Mouse (Mus musculus) c-Kit-positive CD71-positive TER-119-negative erythroid progenitor cells, embryonic 14.5 days (primary cell): ENCODE results near the gene Olfr943.

Source experiments
- DNase-seq: peaks from one replicate; pipeline ENCODE4 v3.0.0-alpha.2; 2013; ENCODE audit warnings: low read depth

Olfr943 gene

DNA sequence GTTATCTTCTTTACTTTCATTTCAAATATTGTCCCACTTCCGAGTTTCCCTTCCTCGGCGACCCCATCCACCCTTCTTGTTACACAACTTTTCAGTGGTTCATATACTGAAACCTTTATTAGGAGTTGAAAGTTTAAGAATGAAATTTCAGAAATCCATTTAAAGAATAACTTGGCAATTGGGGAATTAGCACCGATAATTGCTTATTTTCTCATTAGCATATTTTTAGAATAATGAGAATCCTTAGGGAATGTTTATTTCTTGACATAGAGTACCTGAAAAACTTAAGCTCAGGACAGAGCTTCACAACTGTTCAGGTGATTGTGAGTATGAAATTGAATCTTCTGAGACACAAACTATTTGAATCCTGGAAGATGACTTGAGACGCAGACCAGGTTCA lies at the start of gene Olfr943:
TSS of gene Olfr943 (plus strand) at position 301 of the 400 bp plus-strand sequence.
- no peak for DNase-seq

DNA sequence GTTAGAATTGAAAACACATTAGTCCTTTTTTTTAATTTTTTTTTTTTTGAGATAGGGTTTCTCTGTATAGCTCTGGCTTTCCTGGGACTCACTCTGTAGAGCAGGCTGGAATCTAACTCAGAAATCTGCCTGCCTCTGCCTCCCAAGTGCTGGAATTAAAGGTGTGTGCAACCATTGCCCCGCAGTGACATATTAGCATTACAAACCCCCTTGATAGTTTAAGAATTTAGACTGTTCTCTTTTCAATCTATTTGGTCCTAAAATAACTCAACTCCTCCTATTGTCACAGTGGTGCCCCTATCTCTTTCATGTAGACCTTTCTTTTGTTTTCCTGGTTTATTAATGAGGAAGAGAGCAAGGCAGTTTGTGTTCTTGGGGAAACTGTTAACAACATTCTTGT lies 38.8 kb upstream of the Olfr943 start:
- no peak for DNase-seq

DNA sequence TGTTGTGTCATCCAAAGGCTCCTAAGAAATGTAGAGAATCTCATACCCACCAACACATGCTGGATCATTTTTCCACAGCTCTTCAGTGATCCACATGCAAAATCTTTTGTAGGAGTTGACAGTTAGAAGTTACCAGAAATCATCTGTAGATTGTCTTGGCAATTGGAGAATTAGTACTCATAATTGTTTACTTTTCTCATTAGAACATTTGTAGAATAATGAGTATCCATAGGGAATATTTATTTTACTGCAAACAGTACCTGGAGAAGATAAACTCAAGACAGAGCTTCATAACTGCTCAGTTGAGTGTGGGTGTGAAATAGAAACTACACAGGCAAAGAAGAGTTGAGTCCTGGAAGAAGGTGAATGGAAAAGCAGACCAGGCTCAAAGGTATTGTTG lies 38.3 kb upstream of the Olfr943 start, which contains the start of gene Olfr27:
TSS of gene Olfr27 (plus strand) at position 301 of the 400 bp plus-strand sequence.
- no peak for DNase-seq

DNA sequence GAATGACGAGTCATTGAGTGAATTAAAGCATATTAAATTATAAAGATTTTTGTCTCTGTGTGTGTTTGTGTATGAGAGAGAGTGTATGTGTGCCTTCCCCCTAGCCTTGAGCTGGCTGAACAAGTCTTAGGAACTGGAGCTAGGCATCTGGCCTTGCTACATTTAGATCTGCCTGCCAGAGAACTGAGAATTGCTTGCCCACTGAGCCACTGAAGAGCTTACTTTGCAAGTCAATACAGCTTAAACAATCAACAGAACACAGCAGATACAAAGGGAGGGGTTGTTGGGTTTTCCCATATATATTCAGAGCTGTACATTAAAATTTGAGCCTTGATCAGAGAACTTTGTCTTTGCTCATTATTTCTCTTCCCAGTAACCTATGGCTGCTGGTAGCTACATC lies 13.7 kb upstream of the Olfr943 start:
- DNase-seq = no peak

DNA sequence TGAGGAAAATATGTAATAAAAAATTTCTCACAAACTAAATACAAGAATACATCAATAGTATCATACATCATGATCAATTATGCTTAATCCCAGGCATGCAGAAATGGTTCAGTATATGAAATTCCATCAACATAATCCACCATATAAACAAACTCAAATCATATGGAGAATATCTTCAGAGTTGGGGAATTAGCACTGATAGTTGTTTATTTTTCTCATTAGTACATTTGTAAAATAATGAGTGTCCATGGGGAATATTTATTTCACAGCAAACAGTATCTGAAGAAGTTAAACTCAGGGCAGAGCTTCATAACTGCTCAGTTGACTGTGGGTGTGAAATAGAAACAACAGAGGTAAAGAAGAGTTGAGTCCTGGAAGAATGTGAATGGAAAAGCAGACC lies 35.5 kb downstream of the Olfr943 start, which contains the start of gene Olfr944:
TSS of gene Olfr944 (plus strand) at position 301 of the 400 bp plus-strand sequence.
- no peak for DNase-seq
